Mouse (Mus musculus) liver, postnatal 0 days (tissue): ENCODE measurements around the gene Srrm1. TPM values are rescaled to one million over a fixed set of nuclear protein-coding genes. Genes with fewer than 3 reads are reported as not detected.

ENCODE experiments used
- ATAC-seq: fragments of 200-750 bp; cut with Nextera tagmentation; 2 replicates; pipeline ENCODE4 v1.8.0; 2017; ENCODE audit warnings: mild to moderate bottlenecking, moderate library complexity
- DNase-seq: peaks from one replicate; pipeline ENCODE4 v3.0.0-alpha.2; 2016
- H3K27ac ChIP-seq: fragments of 300-500 bp; sonication (generic); 2 replicates; pipeline ENCODE4 v1.5.1; 2014; ENCODE audit warnings: antibody characterized with exemption, moderate library complexity, mild to moderate bottlenecking, low read depth
- H3K27me3 ChIP-seq: fragments of 300-500 bp; sonication (generic); 2 replicates; pipeline ENCODE4 v1.6.1; 2014; ENCODE audit warnings: low read length, control low read depth, mixed read lengths; ENCODE audit not compliant: insufficient read depth
- H3K36me3 ChIP-seq: fragments of 300-500 bp; sonication (generic); replicated peaks from 2 replicates; pipeline ENCODE4 v1.6.1; 2014; ENCODE audit warnings: mild to moderate bottlenecking, control low read depth, low read length, moderate library complexity, mixed read lengths; ENCODE audit not compliant: insufficient read depth
- H3K4me1 ChIP-seq: fragments of 300-500 bp; sonication (generic); 2 replicates; pipeline ENCODE4 v1.6.1; 2014; ENCODE audit warnings: antibody characterized with exemption, mild to moderate bottlenecking, control low read depth; ENCODE audit not compliant: insufficient read depth
- H3K4me2 ChIP-seq: fragments of 300-500 bp; sonication (generic); 2 replicates; pipeline ENCODE4 v1.6.1; 2014; ENCODE audit warnings: low read depth, mild to moderate bottlenecking, low read length, moderate library complexity, mixed read lengths
- H3K4me3 ChIP-seq: fragments of 300-500 bp; sonication (generic); 2 replicates; pipeline ENCODE4 v1.5.1; 2014; ENCODE audit warnings: low read depth, low read length
- H3K9ac ChIP-seq: fragments of 300-500 bp; sonication (generic); replicated peaks from 2 replicates; pipeline ENCODE4 v1.6.1; 2014; ENCODE audit warnings: mild to moderate bottlenecking, moderate library complexity
- H3K9me3 ChIP-seq: fragments of 300-500 bp; sonication (generic); 2 replicates; pipeline ENCODE4 v1.6.1; 2016; ENCODE audit warnings: mild to moderate bottlenecking, control low read depth, low read length, mixed read lengths
- CTCF ChIP-seq: sonication (generic); IDR thresholded peaks from 2 replicates; pipeline ENCODE4 v1.5.1; 2016; ENCODE audit warnings: antibody characterized with exemption, low read depth
- EP300 ChIP-seq: IDR thresholded peaks from 2 replicates; pipeline ENCODE4 v1.6.1; 2016; ENCODE audit warnings: antibody characterized with exemption, low read depth, mild to moderate bottlenecking
- WGBS: fragments of 180-500 bp; shearing (Covaris S2); extraction: QIAGEN DNeasy Blood & Tissue Kit; methylation state at CpG from one replicate; pipeline ENCODE4 v1.1.7; 2014; ENCODE audit not compliant: insufficient replicate concordance; 5-methylcytosine and 5-hydroxymethylcytosine counted together
- polyA plus RNA-seq: library from polyadenylated mRNA; unstranded; fragments of >200 nt; fragmentation: Nextera tagmentation; extraction: Ambion mirVana; gene quantifications from 2 replicates; pipeline ENCODE4 v1.2.1, GENCODE M21; 2015

Gene Srrm1
- polyA plus RNA-seq, 1 experiment from 2014 or later: 90.6 TPM

DNA sequence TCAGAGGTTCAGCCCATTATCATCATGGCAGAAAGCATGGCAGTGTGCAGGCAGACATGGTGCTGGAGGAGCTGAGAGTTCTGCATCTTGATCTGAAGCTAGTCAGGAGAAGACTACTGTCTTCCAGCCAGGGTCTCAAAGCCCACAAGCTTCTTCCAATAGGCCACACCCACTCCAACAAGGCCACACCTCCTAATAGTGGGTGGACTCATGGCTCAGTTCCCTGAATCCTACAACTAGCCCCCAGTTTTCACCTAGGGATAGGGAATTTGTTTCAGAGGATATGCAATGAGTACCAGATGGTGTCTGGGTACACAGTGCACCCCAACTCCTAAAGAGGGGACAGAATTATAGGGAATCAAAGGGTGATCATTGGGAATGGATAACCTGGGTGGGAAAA lies 56.6 kb downstream of the Srrm1 start:
- DNase-seq: no peak
- Histone ChIP-seq H3K4me1 (peaks cover 30% of the 10 kb centered on the region), H3K27me3 (no peaks in the 10 kb centered on the region), H3K36me3 (no peaks in the 10 kb centered on the region), H3K4me2 (no peak overlapping the region), H3K27ac (no peak overlapping the region), H3K4me3 (no peak overlapping the region), H3K9ac (no peak overlapping the region), H3K9me3 (no peaks in the 10 kb centered on the region)
- TF ChIP-seq CTCF (no peak), EP300 (no peak)
- ATAC-seq: no peak

GRCm38 (mm10) chr4:135293813-135294212 lies 59.3 kb downstream of the Srrm1 start:
- WGBS: 86% methylated on average over 3 of the region's 3 CpGs
- Histone ChIP-seq H3K9ac (no peak overlapping the region), H3K4me2 (no peak overlapping the region), H3K27me3 (no peaks in the 10 kb centered on the region), H3K4me1 (peaks cover 24% of the 10 kb centered on the region), H3K4me3 (no peak overlapping the region), H3K27ac (no peak overlapping the region), H3K9me3 (no peaks in the 10 kb centered on the region), H3K36me3 (no peaks in the 10 kb centered on the region)
- DNase-seq: no peak
- TF ChIP-seq EP300 (peak; percentile 29; the same call in 1 of the 2 replicates), CTCF (no peak)
- ATAC-seq: no peak

- no peak for TF ChIP-seq EP300
- no peak for TF ChIP-seq CTCF
- Histone ChIP-seq H3K4me3 (no peak overlapping the region), H3K36me3 (no peaks in the 10 kb centered on the region), H3K9me3 (no peaks in the 10 kb centered on the region), H3K27ac (0 out of 2 replicates have a peak overlapping the region, but pooled peaks have one; percentile 41), H3K4me2 (peak overlapping the region; percentile 55), H3K9ac (no peak overlapping the region), H3K27me3 (no peaks in the 10 kb centered on the region), H3K4me1 (peaks cover 31% of the 10 kb centered on the region)
- ATAC-seq: peak; percentile 31; the same call in 1 of the 2 replicates
- 12% methylated on average over 12 of the region's 12 CpGs for WGBS
- DNase-seq: no peak
Measured at GRCm38 (mm10) chr4:135292477-135293089, 60.5 kb downstream of the Srrm1 start.

DNA sequence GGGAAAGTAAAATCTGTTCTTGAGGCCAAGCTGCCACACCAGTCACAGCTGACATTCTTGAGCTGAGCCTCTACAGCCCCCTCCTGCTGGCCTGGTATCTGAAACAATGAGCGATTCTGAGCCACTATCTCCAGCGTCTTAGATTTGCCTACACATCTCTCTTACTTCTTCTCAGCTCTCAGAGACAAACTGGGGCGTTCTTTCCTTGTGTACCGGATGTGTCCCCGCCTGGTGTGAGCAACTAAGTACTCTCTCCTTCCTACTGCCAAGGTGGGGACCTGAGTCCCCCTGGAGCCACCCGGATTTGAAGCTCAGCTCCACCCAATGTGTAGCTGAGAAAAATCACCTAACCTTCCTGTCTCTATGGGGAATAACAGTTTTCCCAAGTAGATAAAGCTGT lies 61.3 kb downstream of the Srrm1 start:
- H3K4me1 ChIP-seq: peaks cover 39% of the 10 kb centered on the region
- TF ChIP-seq EP300: no peak
- TF ChIP-seq CTCF: no peak
- 58% methylated on average over 6 of the region's 6 CpGs for WGBS
- no peak overlapping the region for H3K9ac ChIP-seq
- ATAC-seq (no peak), DNase-seq (no peak)
- H3K27me3 ChIP-seq: no peaks in the 10 kb centered on the region
- no peak overlapping the region for H3K27ac ChIP-seq
- no peak overlapping the region for H3K4me3 ChIP-seq
- no peaks in the 10 kb centered on the region for H3K36me3 ChIP-seq
- H3K4me2 ChIP-seq: no peak overlapping the region; the same call in 1 of the 2 replicates
- H3K9me3 ChIP-seq: no peaks in the 10 kb centered on the region

DNA sequence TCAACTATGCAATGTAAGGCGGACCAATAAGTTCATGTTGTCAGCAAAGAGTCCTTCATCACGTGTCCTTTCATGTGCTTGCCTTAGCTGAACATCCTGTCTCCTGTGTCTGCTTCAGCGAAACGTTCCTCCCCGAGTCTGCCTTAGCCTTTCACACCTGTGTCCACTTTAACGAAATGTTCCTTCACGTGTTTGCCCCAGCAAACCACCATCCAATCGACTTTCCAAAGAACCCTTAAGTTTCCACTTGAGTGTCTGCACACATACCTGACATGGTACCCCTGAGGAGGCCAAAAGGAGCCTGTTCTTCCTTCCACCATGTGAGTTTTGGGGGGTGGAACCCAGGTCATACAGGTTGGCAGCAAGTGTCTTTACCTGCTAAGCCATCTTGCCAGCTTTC lies 61.9 kb downstream of the Srrm1 start:
- no peaks in the 10 kb centered on the region for H3K9me3 ChIP-seq

DNA sequence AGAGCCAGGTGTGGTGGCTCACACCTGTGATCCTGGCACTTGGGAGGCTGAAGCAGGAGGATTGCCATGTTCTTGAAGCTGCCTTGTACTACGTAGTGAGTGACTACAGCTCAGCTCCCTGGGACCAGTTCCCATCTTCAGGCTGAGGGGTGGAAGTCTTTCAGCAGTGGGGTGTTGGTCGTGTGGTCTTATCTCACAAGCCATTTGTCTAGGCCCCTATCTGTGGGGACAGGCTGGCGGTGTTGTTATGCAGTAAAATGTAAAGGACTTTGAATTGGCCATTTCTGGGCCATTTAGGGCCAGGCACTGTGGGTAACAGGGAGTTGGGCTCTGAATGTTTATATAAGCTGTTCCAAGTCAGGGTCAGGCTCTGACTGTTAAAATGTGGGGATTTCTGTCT lies 65.1 kb downstream of the Srrm1 start:
- DNase-seq: peak; percentile 60
- no peaks in the 10 kb centered on the region for H3K36me3 ChIP-seq
- TF ChIP-seq EP300 (peak; percentile 97), CTCF (no peak)
- peak overlapping the region; percentile 60 for H3K4me2 ChIP-seq
- H3K9me3 ChIP-seq: no peaks in the 10 kb centered on the region
- H3K27ac ChIP-seq: peak overlapping the region; percentile 72
- H3K27me3 ChIP-seq: no peaks in the 10 kb centered on the region
- 36% methylated on average over 3 of the region's 3 CpGs for WGBS
- H3K4me3 ChIP-seq: no peak overlapping the region
- peak overlapping the region; percentile 47; the same call in 1 of the 2 replicates for H3K9ac ChIP-seq
- ATAC-seq: peak; percentile 82
- H3K4me1 ChIP-seq: peaks cover 50% of the 10 kb centered on the region

More for the DNA sequence above, 61.9 kb downstream of the Srrm1 start:
- Histone ChIP-seq H3K4me3 (no peak overlapping the region), H3K27ac (no peak overlapping the region), H3K4me1 (peaks cover 45% of the 10 kb centered on the region), H3K9ac (no peak overlapping the region), H3K27me3 (no peaks in the 10 kb centered on the region), H3K36me3 (no peaks in the 10 kb centered on the region), H3K4me2 (no peak overlapping the region)
- no peak for ATAC-seq
- WGBS: 84% methylated on average over 8 of the region's 8 CpGs
- no peak for DNase-seq
- TF ChIP-seq EP300: no peak
- no peak for TF ChIP-seq CTCF
